Mouse (Mus musculus) hematopoietic stem cell, adult 5-6 weeks (primary cell): ENCODE results near the gene Slc9a4. TPM values are rescaled to one million over a fixed set of nuclear protein-coding genes. Genes with fewer than 3 reads are reported as not detected.
"Not testable (repeated sequence)": the region's sequence is repeated elsewhere in the genome, so short reads cannot be mapped to it uniquely, and the experiment has no call there.

ENCODE experiments used
- ATAC-seq, 2 experiments: fragments of 125-278 bp in 1 of 2; replicated peaks in 1 of 2; 2 replicates each; pipeline ENCODE4 v1.8.0; 2016 to 2017; ENCODE audit warnings: inconsistent platforms in 2 of 2, mild to moderate bottlenecking in 2 of 2, moderate number of reproducible peaks in 2 of 2, low read depth in 1 of 2, moderate TSS enrichment in 1 of 2; ENCODE audit not compliant: low FRiP score in 2 of 2, poor library complexity in 2 of 2, severe bottlenecking in 2 of 2, insufficient read depth in 1 of 2, low TSS enrichment in 1 of 2
- total RNA-seq: library from RNA; stranded (forward); fragments of 172-1452, 232-1000 nt; gene quantifications from 2 replicates; pipeline ENCODE4 v1.2.3, GENCODE M21; 2017

Gene Slc9a4
- total RNA-seq, 1 experiment from 2014 or later: not detected

DNA sequence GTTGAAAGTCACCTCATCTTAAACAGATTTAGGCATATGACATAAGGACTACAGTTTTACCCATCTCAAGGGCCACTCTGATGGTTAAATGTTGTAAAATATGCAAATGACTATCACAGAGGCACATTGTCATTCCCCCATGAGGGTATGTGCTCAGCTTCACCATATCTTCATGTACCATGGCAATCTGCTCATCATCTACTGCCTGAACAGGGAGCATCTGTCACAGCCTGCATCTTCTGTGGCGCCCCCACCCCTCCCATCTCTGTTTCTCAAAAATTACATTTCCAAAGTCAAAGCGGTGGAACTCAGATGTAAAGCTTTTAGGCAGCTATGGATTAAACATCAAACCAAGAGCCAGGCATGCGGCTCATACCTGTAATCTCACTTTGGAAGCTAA, 48.6 kb downstream of the Slc9a4 start:
- ATAC-seq: no peak

DNA sequence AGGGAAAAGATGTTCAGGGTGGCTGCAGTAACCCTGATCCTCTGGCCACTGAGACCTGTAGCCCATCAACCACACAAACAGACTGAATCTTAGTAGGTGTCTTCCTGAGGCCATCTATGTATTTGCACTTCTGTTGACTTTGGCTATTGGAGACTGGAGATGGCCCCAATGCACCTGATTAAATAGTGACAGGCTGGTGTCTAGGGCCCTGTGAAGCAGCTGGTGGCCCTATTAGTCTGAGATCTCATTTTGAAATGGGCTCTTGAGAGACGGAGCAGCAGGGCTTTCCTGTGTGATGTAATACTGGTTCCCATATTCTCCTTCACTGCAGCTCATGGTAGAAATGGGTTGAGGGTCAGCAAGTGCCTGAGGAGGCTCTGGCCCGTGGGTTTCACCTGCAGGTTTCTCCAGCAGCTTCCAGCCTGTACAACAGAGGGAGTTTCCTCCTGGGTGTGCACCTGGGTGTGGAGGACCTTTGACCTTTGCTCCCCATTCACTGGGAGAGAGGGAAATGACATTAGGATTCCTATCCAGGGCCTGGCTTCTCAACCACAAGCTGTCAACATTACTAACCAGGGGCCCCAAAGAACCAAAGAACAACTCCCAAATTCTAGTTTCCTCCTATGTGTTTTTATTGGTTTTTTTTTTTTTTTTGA, 52.7 kb downstream of the Slc9a4 start:
- no peak; a peak in 1 of 4 replicates for ATAC-seq

DNA sequence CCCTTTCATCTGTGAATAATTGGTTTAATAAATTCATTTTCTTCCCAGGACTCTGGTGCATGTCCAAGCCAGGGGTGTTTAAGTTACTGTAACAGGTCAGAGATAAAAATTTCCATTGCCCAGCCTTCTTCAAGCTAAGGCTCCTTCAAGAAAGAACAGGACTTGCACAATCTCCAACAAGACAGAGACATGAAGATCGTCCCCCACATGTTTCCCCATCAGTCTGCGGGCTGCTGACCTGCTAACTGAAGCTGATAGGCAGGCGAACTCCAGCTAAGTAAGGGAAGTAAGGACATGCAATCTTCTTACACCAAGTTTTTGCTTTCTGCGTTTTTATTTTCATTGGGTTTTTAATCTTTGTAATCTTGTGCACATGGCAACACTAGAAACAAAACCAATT, 54.7 kb downstream of the Slc9a4 start:
- no peak; a peak in 1 of 4 replicates for ATAC-seq

DNA sequence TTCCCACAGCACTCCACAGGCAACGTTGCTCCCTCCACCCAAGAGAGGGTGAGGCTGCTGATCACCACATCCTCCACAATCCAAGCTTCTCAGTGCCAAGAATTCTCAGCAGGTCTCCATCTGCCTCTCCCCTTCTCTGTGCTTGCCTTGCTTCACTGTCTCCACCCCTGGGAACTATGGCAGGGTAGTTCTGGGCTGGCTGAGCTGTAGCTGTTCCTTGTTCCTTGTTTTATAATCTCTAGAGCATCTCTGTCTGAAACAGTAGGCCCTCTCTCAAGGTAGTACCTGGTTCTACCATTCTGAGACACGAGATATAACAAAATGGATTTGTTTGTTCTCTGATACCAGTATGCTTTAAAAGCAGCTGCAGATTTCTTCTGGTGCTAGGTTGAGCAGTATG, 68.4 kb downstream of the Slc9a4 start:
- no peak for ATAC-seq

DNA sequence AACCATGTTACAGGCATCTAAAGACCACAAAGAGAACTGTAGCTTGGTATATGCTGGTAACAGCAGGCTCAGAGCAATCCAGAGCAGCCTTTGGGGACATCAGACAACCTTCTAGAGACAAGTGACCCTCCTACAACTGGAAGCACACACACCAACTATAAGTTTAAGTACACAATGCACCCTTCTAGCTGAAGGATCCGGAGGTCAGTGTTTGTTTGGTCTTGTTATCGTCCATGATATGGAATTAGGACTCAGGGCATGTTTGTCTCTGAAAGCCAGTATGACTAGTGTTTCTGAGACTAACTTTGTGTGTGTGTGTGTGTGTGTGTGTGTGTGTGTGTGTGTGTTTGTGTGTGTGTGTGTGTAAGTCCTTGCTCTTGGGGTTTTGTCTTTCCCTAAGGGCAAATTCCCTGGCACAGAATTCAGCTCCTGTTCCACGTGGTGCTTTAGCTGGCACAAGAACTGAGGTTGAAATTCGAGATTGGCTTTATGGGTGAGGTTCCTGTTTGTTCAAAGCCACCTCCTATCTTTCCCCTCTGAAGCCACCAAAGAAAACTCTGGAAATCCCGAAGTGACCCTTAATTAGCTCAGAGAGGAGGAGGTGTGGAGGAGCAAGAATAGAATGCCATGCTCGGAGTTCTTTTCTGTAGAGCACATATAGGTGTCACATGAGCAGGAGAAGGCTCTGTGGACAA, 71.1 kb downstream of the Slc9a4 start:
- no peak for ATAC-seq

DNA sequence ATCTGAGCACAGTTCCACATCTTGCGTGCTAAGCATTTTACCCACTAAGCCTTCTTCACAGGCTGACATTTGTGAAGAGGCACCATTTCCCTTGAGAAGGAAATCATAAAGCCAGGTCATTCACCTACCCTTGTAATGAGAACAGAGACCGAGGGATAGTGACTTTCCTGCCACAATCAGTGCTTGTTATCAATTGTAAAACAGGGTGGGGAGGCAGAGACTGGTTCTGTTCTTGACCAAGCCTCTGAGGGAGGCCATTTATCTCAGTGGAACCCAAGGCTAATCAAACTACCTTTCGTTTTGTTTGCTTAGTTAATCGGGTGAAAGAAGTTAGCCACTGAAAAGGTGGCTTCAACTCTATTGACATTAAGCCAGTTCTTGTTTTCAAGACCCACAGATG, 77.2 kb downstream of the Slc9a4 start:
- no peak for ATAC-seq

DNA sequence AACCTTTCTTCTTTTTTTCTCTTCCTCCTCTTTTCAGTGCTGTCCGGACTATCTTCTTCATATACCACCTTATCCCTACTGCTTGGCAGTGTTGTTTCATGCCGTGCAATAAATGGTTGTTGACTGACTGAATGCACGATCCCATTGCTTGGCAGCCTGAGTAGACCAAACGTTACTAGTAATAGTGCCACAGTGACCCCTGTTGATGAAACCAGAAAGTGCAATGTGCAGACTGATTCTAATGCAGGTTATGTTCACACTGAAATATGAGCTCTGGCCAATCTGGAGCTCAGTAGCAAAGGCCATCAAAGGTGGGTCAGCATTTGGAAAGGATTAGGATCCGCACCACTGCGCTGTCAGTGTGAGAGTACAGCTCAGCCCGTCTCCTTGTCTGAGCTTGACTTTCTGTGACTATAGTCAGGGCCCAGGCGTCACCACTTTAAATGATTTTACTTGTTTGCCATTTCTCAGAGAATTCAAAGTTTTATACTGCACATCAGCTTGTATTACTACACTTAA, 78.2 kb downstream of the Slc9a4 start:
- peak; percentile 46 to 69; a peak in 1 of 4 replicates for ATAC-seq

DNA sequence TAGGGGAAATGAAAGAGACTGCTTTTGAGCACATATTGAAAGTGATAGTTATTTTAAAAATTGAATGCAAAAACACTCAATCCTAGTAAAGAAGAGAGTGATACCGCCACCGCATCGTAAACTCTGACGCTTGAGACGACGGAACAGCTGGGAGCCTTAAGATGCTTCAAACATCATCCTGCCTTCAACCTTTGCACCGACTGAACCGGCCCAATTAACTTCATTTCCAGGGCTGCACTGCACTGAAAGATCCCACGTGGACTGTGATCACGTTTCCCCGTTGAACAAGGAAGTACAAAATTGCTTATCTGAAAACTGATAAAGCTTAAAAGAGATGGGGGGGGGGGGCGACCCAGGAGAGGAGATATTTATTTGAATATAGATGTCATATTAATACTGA, 79.1 kb downstream of the Slc9a4 start:
- no peak for ATAC-seq

DNA sequence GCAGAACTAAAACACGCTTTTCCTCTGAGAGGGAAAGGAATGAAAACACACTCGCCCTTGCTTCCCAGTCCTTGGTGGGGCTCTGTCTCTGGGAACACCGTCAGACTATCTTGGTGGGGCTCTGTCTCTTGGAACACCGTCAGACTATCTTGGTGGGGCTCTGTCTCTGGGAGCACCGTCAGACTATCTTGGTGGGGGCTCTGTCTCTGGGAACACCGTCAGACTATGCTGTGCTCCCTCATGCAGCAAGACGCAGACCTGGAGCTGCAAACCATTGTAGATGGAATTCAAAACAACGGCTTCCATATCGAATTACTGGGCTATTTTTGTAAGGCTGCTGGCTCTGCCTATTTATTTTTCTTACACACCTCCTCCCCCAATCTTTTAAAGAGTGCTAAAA, 79.6 kb downstream of the Slc9a4 start:
- ATAC-seq: no peak

DNA sequence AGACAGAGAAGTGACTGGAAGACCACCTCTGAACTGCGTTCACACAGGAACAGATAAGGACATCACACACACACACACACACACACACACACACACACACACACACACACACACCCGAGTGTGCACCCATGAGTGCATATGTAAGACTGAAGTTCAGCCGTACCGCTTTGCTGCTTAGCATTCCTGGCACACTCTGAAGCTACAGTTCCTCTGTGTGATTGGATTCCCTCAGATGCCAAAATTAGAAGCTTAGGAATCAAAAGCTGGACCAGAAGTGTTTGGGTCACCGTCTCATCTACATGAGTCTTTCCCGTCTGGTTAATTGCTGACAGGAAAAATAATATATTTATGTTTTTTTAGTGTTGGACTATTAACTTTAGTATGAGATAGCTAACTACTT, 81.0 kb downstream of the Slc9a4 start:
- no peak for ATAC-seq

DNA sequence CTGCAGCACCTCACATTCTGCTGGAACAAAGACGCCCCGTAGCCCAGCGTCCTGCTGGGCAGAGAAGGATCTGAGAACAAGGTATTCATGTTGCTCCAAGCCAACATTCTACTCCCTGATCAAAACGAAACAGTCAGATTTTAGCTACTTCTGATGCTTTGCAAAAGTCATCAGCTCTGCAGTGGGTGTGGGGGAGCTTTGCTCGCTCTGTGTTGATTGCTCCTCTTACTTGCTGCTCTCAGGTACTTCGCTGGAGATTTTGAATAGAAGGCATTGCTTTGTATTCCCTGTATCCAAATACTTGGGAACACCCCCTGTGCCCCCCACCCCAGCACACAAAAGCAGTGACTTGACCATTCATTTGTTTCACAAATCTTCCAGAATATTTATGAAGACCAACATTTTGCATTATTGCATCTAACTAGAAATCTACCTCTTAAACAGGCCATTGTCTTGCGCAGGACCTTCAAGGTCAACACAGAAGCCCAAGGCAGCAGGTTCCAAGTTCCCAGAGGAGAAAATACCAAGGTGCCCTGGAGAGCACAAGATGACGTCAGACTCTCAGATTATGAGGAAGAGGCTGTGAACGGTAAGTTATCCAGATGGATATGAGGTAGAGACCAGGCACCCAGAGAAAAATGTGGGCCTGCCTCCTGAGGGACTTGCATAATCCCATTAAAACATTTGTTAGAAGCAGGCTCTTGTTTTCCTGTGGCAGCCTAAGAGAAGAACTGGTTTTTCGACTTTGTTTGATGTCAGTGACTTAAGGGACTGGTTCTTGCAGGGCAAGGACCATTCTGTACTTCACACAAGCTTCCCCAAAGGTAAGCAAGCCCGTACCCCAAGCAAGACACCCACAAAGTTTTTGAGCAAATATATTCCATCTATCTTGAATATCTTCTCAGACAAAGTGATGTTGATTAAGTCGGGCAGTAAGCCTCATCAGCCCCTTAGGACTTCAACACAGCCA, 85.8 kb downstream of the Slc9a4 start:
- no peak for ATAC-seq

DNA sequence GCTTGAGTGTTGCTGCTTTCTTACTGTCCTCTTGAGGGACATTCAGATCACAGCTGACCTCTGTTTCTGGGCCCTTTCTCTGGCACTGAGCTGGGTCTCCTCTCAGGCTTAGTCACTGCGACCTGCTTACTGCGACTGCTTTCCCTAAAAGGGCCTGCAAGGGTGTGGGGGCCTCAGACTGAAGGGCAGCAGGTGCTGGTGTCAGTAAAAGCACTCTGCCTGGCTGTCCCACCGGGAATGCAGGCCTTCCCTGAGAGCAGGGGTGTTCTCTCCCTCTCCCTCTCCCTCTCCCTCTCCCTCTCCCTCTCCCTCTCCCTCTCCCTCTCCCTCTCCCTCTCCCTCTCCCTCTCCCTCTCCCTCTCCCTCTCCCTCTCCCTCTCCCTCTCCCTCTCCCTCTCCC, 87.6 kb downstream of the Slc9a4 start:
- not testable (repeated sequence) for ATAC-seq

DNA sequence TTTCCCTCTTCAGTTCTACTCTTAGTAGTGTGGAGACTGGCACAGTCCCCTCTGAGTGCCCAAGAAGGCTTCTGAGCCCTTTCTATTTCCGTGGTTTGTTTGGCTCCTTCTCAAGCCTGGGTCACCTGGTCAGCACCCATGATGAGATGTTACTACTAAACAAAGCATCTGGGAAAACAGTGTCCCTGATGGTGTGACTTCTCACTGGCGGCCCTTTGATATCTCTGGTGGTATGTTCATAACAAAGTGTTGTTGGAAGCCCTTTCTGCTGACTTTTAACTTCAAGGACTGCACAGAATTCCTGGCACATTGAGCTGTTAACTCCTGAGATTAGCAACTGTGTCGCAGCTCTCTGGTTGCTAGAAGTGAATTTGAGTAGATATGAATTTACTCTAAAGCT, 90.1 kb downstream of the Slc9a4 start:
- ATAC-seq: no peak

DNA sequence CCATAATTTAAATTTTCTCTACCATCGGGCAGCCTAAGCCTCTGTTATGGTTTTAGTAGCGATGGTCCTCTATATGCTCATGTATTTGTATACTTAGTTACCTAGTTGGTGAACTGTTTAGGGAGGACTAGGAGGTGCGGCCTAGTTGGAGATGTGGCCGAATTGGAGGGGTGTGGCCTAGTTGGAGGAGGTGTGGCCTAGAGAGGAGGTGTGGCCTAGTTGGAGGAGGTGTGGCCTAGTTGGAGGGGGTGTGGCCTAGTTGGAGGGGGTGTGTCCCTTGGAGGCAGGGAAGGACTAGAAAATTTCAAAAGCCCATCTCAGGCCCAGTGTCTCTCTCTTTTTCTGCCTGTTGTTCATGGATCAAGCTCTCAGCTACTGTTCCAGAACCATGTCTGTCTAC, 91.6 kb downstream of the Slc9a4 start:
- ATAC-seq: no peak

DNA sequence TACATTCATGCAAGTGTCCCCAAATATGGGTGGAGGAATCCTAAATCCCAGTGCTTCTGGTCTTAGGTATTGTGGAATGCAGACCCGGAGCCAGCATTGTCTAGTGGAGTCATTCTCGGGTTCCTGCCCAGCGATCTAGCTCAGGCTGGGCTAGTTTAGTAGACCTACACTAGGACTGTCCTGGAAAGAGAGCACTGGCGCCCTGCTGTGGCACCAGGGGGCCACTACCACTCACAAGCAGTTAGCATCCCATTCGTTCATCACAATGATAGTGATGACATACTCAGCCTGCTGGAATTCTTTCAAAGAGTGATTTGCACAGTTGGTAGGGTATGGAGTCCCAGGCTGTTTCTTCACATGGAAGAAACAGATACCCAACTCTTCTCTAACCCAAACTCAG, 97.4 kb downstream of the Slc9a4 start:
- no peak for ATAC-seq
